ENCODE assay signal across 8 mouse cellular contexts in the genomic region with DNA sequence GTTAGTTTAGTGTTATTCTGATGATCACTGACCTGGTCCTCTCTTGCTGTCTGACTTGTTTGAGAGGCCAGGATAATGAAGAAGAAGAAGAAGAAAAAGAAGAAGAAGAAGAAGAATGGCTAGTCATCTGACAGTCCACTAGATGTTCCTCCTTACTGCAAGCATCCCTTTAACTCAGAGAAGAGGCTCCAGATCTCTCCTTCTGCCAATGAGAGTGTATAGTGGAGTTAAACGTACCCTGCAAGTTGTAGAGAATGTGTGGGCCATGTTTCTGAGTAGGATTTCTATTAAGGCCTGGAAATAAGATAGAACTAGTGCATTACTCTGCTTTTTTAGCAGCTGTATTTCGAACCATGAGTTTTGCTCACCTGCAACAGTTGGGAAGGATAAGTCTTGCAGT. TPM values are rescaled to one million over a fixed set of nuclear protein-coding genes. Genes with fewer than 3 reads are reported as not detected.
DNase-seq lines count a peak whose midpoint lies in the region; ATAC-seq and TF ChIP-seq lines count a peak whose summit lies in the region.

No protein-coding gene starts in this region.

- ATAC-seq in lung, embryonic 14.5 days (ENCODE audit: insufficient read depth) = no peak
- no peak for ATAC-seq in embryonic facial prominence, embryonic 12.5 days (ENCODE audit: insufficient number of reproducible peaks, insufficient read depth, low FRiP score, low TSS enrichment)
- no peak for ATAC-seq in intestine, embryonic 16.5 days
- no peak for ATAC-seq in neural tube, embryonic 14.5 days (ENCODE audit: low read depth)

- H3K4me2 ChIP-seq in lung, embryonic 14.5 days = peak overlapping the region; percentile 60
- peak overlapping the region; percentile 74 for H3K4me2 ChIP-seq in embryonic facial prominence, embryonic 12.5 days (replicated peaks)
- H3K4me2 ChIP-seq in intestine, embryonic 16.5 days (ENCODE audit: low read depth, low read length) = peak overlapping the region; percentile 62
- H3K4me2 ChIP-seq in neural tube, embryonic 14.5 days (ENCODE audit: low read depth, low read length) = peak overlapping the region; percentile 97

- peaks cover 3% of the 10 kb centered on the region for H3K4me1 ChIP-seq in lung, embryonic 14.5 days (ENCODE audit: insufficient read depth)
- peaks cover 8% of the 10 kb centered on the region; the same call in 1 of the 2 replicates for H3K4me1 ChIP-seq in embryonic facial prominence, embryonic 12.5 days
- H3K4me1 ChIP-seq in intestine, embryonic 16.5 days (ENCODE audit: control insufficient read depth, insufficient read depth, low read length) = peaks cover 6% of the 10 kb centered on the region; the same call in 1 of the 2 replicates
- H3K4me1 ChIP-seq in neural tube, embryonic 14.5 days (ENCODE audit: control insufficient read depth, insufficient read depth, low read length) = peaks cover 27% of the 10 kb centered on the region

- H3K9me3 ChIP-seq in lung, embryonic 14.5 days (ENCODE audit: low read depth, low read length) = no peaks in the 10 kb centered on the region
- no peaks in the 10 kb centered on the region for H3K9me3 ChIP-seq in embryonic facial prominence, embryonic 12.5 days
- no peaks in the 10 kb centered on the region for H3K9me3 ChIP-seq in intestine, embryonic 16.5 days (ENCODE audit: control insufficient read depth, low read length)
- H3K9me3 ChIP-seq in neural tube, embryonic 14.5 days (ENCODE audit: control insufficient read depth, low read length) = no peaks in the 10 kb centered on the region

- H3K36me3 ChIP-seq in lung, embryonic 14.5 days (ENCODE audit: insufficient read depth) = peaks cover 13% of the 10 kb centered on the region; the same call in 1 of the 2 replicates
- H3K36me3 ChIP-seq in embryonic facial prominence, embryonic 12.5 days = 0 out of 2 replicates have a peak, but pooled peaks cover 6% of the 10 kb centered on the region
- no peaks in the 10 kb centered on the region for H3K36me3 ChIP-seq in intestine, embryonic 16.5 days (ENCODE audit: control insufficient read depth, insufficient read depth, low read length)
- no peaks in the 10 kb centered on the region for H3K36me3 ChIP-seq in neural tube, embryonic 14.5 days (ENCODE audit: control insufficient read depth, insufficient read depth, low read length)

- H3K27me3 ChIP-seq in lung, embryonic 14.5 days (ENCODE audit: insufficient read depth, low read length) = no peaks in the 10 kb centered on the region
- H3K27me3 ChIP-seq in embryonic facial prominence, embryonic 12.5 days = no peaks in the 10 kb centered on the region
- no peaks in the 10 kb centered on the region for H3K27me3 ChIP-seq in intestine, embryonic 16.5 days (replicated peaks; ENCODE audit: control insufficient read depth, insufficient read depth, low read length)
- H3K27me3 ChIP-seq in neural tube, embryonic 14.5 days (ENCODE audit: control insufficient read depth, insufficient read depth, low read length) = no peaks in the 10 kb centered on the region; the same call in 1 of the 2 replicates

- H3K27ac ChIP-seq in lung, embryonic 14.5 days (ENCODE audit: low read depth) = no peak overlapping the region
- H3K27ac ChIP-seq in embryonic facial prominence, embryonic 12.5 days = no peak overlapping the region
- H3K27ac ChIP-seq in intestine, embryonic 16.5 days (ENCODE audit: low read length) = no peak overlapping the region
- H3K27ac ChIP-seq in neural tube, embryonic 14.5 days (ENCODE audit: low read depth, low read length) = no peak overlapping the region

- WGBS in lung, embryonic 14.5 days = 36% methylated on average over 2 of the region's 2 CpGs
- WGBS in embryonic facial prominence, embryonic 12.5 days = 49% methylated on average over 2 of the region's 2 CpGs
- 44% methylated on average over 2 of the region's 2 CpGs for WGBS in intestine, embryonic 16.5 days
- WGBS in neural tube, embryonic 14.5 days = 45% methylated on average over 2 of the region's 2 CpGs

- peak overlapping the region; percentile 100 for H3K9ac ChIP-seq in lung, embryonic 14.5 days
- peak overlapping the region; percentile 100 for H3K9ac ChIP-seq in embryonic facial prominence, embryonic 12.5 days
- H3K9ac ChIP-seq in intestine, embryonic 16.5 days (ENCODE audit: low read depth, low read length) = peak overlapping the region; percentile 99
- peak overlapping the region; percentile 99 for H3K9ac ChIP-seq in neural tube, embryonic 14.5 days (replicated peaks; ENCODE audit: low read depth, low read length)

- TF ChIP-seq CTCF in lung, embryonic 14.5 days (IDR thresholded peaks at IDR 0.05; ENCODE audit: low read depth) = no peak

- DNase-seq in lung, embryonic 14.5 days = no peak
- DNase-seq in lung, postnatal 25 days (ENCODE audit: low spot score) = no peak
- no peak for DNase-seq in cerebellum, adult 18-20 months
- no peak for DNase-seq in spleen, postnatal 36 days (ENCODE audit: low spot score in 2 of 2)
- no peak for DNase-seq in frontal cortex, postnatal 36 days (ENCODE audit: low spot score in 2 of 2)

- peak overlapping the region; percentile 97 for H3K4me3 ChIP-seq in lung, embryonic 14.5 days (ENCODE audit: low read depth, low read length)
- H3K4me3 ChIP-seq in embryonic facial prominence, embryonic 12.5 days = peak overlapping the region; percentile 89
- H3K4me3 ChIP-seq in intestine, embryonic 16.5 days (ENCODE audit: low read length) = peak overlapping the region; percentile 79
- H3K4me3 ChIP-seq in neural tube, embryonic 14.5 days (ENCODE audit: low read depth, low read length) = peak overlapping the region; percentile 80

RNA-seq across cellular contexts. Expression of gene Ep300, which starts 2.5 kb away (rescaled TPM):
- polyA plus RNA-seq in lung, embryonic 14.5 days (2014; fragmentation: Nextera tagmentation; extraction: Ambion mirVana) = 22.6 and 25.0 TPM in 2 replicates
- 21.0 and 22.5 TPM in 2 replicates for polyA plus RNA-seq in embryonic facial prominence, embryonic 12.5 days (2016; fragmentation: Nextera tagmentation; extraction: Ambion mirVana)
- 9.9 and 13.1 TPM in 2 replicates for polyA plus RNA-seq in intestine, embryonic 16.5 days (2015; fragmentation: Nextera tagmentation; extraction: Ambion mirVana)
- 28.4 and 37.3 TPM in 2 replicates for polyA plus RNA-seq in neural tube, embryonic 14.5 days (2014; fragmentation: Nextera tagmentation; extraction: Ambion mirVana)
